Mouse (Mus musculus) skeletal muscle tissue, adult 2 months (tissue): ENCODE results near the gene H6pd.

Experiments used
- DNase-seq: peaks from one replicate; pipeline ENCODE4 v3.0.0-alpha.2; 2012; ENCODE audit warnings: low read depth, low spot score

Gene H6pd

GRCm38 (mm10) chr4:150019741-150020380, 11.0 kb upstream of the H6pd start:
- DNase-seq, result no peak

- no peak for DNase-seq
Observed at GRCm38 (mm10) chr4:150015436-150015835, 6.6 kb upstream of the H6pd start.

GRCm38 (mm10) chr4:150014378-150015091, 5.7 kb upstream of the H6pd start:
- DNase-seq, result no peak

- DNase-seq, result no peak
Observed at GRCm38 (mm10) chr4:150013805-150014204, 5.0 kb upstream of the H6pd start.

- DNase-seq, result no peak
Observed at GRCm38 (mm10) chr4:150013186-150013690, 4.4 kb upstream of the H6pd start.

GRCm38 (mm10) chr4:150012322-150012723, 3.5 kb upstream of the H6pd start:
- no peak for DNase-seq

- peak; percentile 79 for DNase-seq
Observed at GRCm38 (mm10) chr4:150011564-150012321, 2.9 kb upstream of the H6pd start.

GRCm38 (mm10) chr4:150010054-150010730, 1.4 kb upstream of the H6pd start:
- no peak for DNase-seq

- DNase-seq, result no peak
Observed at GRCm38 (mm10) chr4:150009587-150009930, 736 bp upstream of the H6pd start.

GRCm38 (mm10) chr4:150008325-150008852, 434 bp downstream of the H6pd start:
- peak; percentile 90 for DNase-seq

GRCm38 (mm10) chr4:150007444-150007843, 1.4 kb downstream of the H6pd start:
- DNase-seq, result no peak

GRCm38 (mm10) chr4:150006991-150007390, 1.8 kb downstream of the H6pd start:
- no peak for DNase-seq

- no peak for DNase-seq
Observed at GRCm38 (mm10) chr4:150006122-150006854, 2.5 kb downstream of the H6pd start.

GRCm38 (mm10) chr4:150005231-150005630, 3.6 kb downstream of the H6pd start:
- no peak for DNase-seq

- DNase-seq, result no peak
Observed at GRCm38 (mm10) chr4:150003641-150004040, 5.2 kb downstream of the H6pd start.

GRCm38 (mm10) chr4:150003021-150003580, 5.7 kb downstream of the H6pd start:
- DNase-seq, result no peak

- no peak for DNase-seq
Observed at GRCm38 (mm10) chr4:150002021-150002528, 6.7 kb downstream of the H6pd start.

GRCm38 (mm10) chr4:150001221-150001860, 7.5 kb downstream of the H6pd start:
- no peak for DNase-seq

- DNase-seq, result no peak
Observed at GRCm38 (mm10) chr4:149999931-150000555, 8.8 kb downstream of the H6pd start.
